Mouse (Mus musculus) kidney, postnatal 0 days (tissue): ENCODE measurements around the gene Amotl2. TPM values are rescaled to one million over a fixed set of nuclear protein-coding genes. Genes with fewer than 3 reads are reported as not detected.
A peak's percentile ranks its signal among the peaks of the same experiment; 100 is the strongest.

Source experiments
- ATAC-seq: fragments of 200-750 bp; cut with Nextera tagmentation; replicated peaks from 2 replicates; pipeline ENCODE4 v1.8.0; 2017; ENCODE audit warnings: low read depth, moderate number of reproducible peaks, moderate TSS enrichment, moderate library complexity; ENCODE audit not compliant: low FRiP score
- DNase-seq: peaks from one replicate; pipeline ENCODE4 v3.0.0-alpha.2; 2016; ENCODE audit warnings: low spot score
- H3K27ac ChIP-seq: fragments of 300-500 bp; sonication (generic); 2 replicates; pipeline ENCODE4 v1.5.1; 2014; ENCODE audit warnings: mild to moderate bottlenecking
- H3K27me3 ChIP-seq: fragments of 300-500 bp; sonication (generic); 2 replicates; pipeline ENCODE4 v1.6.1; 2014; ENCODE audit warnings: low read length, mixed read lengths; ENCODE audit not compliant: insufficient read depth
- H3K36me3 ChIP-seq: fragments of 300-500 bp; sonication (generic); 2 replicates; pipeline ENCODE4 v1.6.1; 2014; ENCODE audit warnings: low read length, mixed read lengths; ENCODE audit not compliant: insufficient read depth
- H3K4me1 ChIP-seq: fragments of 300-500 bp; sonication (generic); replicated peaks from 2 replicates; pipeline ENCODE4 v1.6.1; 2014; ENCODE audit warnings: antibody characterized with exemption, low read length, mixed read lengths; ENCODE audit not compliant: insufficient read depth
- H3K4me2 ChIP-seq: fragments of 300-500 bp; sonication (generic); 2 replicates; pipeline ENCODE4 v1.6.1; 2014; ENCODE audit warnings: mild to moderate bottlenecking, low read length, moderate library complexity, mixed read lengths
- H3K4me3 ChIP-seq: fragments of 300-500 bp; sonication (generic); replicated peaks from 2 replicates; pipeline ENCODE4 v1.5.1; 2014; ENCODE audit warnings: low read depth, low read length
- H3K9ac ChIP-seq: fragments of 300-500 bp; sonication (generic); 2 replicates; pipeline ENCODE4 v1.6.1; 2014; ENCODE audit warnings: low read depth, low read length
- H3K9me3 ChIP-seq: fragments of 300-500 bp; sonication (generic); replicated peaks from 2 replicates; pipeline ENCODE4 v1.6.1; 2016; ENCODE audit warnings: low read length, inconsistent platforms, mixed read lengths
- CTCF ChIP-seq: IDR thresholded peaks from 2 replicates; pipeline ENCODE4 v1.5.1; 2016; ENCODE audit warnings: antibody characterized with exemption, low read depth, mild to moderate bottlenecking, moderate library complexity
- WGBS: fragments of 180-500 bp; shearing (Covaris S2); extraction: QIAGEN DNeasy Blood & Tissue Kit; methylation state at CpG from one replicate; pipeline ENCODE4 v1.1.7; 2014; 5-methylcytosine and 5-hydroxymethylcytosine counted together
- polyA plus RNA-seq: library from polyadenylated mRNA; unstranded; fragments of >200 nt; fragmentation: Nextera tagmentation; extraction: Ambion mirVana; gene quantifications from 2 replicates; pipeline ENCODE4 v1.2.1, GENCODE M21; 2015

The Amotl2 gene
- polyA plus RNA-seq, 1 experiment from 2014 or later, result 44.3 TPM

GRCm38 (mm10) chr9:102717886-102718643 lies 1.6 kb downstream of the Amotl2 start:
- H3K9me3 ChIP-seq, result no peaks in the 10 kb centered on the region
- peak overlapping the region; percentile 96 for H3K4me3 ChIP-seq
- peaks cover 52% of the 10 kb centered on the region for H3K4me1 ChIP-seq
- no peak for TF ChIP-seq CTCF
- ATAC-seq (peak; percentile 55), DNase-seq (peak; percentile 97)
- H3K36me3 ChIP-seq, result peaks cover 29% of the 10 kb centered on the region
- peak overlapping the region; percentile 98 for H3K9ac ChIP-seq
- H3K27me3 ChIP-seq, result no peaks in the 10 kb centered on the region
- 1% methylated on average over 52 of the region's 52 CpGs for WGBS
- H3K4me2 ChIP-seq, result peak overlapping the region; percentile 88
- peak overlapping the region; percentile 99 for H3K27ac ChIP-seq

- Histone ChIP-seq H3K4me1 (peaks cover 58% of the 10 kb centered on the region), H3K27me3 (no peaks in the 10 kb centered on the region), H3K4me2 (peak overlapping the region; percentile 88), H3K27ac (peak overlapping the region; percentile 99), H3K9ac (peak overlapping the region; percentile 98), H3K4me3 (peak overlapping the region; percentile 96), H3K9me3 (no peaks in the 10 kb centered on the region), H3K36me3 (peaks cover 35% of the 10 kb centered on the region)
- WGBS, result under 1% methylated on average over 21 of the region's 21 CpGs
- no peak for TF ChIP-seq CTCF
- ATAC-seq (no peak), DNase-seq (no peak)
Measured at GRCm38 (mm10) chr9:102718676-102719075, 2.2 kb downstream of the Amotl2 start.

- no peak for DNase-seq
- H3K4me2 ChIP-seq, result peak overlapping the region; percentile 88
- WGBS, result 5% methylated on average over 4 of the region's 4 CpGs
Measured at GRCm38 (mm10) chr9:102719085-102719484, 2.6 kb downstream of the Amotl2 start.

GRCm38 (mm10) chr9:102719936-102720566 lies 3.6 kb downstream of the Amotl2 start:
- H3K4me1 ChIP-seq, result peaks cover 63% of the 10 kb centered on the region
- DNase-seq (no peak), ATAC-seq (no peak)
- no peaks in the 10 kb centered on the region for H3K9me3 ChIP-seq
- no peak for TF ChIP-seq CTCF
- 57% methylated on average over 17 of the region's 17 CpGs for whole genome bisulfite sequencing
- no peak overlapping the region for H3K27ac ChIP-seq
- peaks cover 48% of the 10 kb centered on the region for H3K36me3 ChIP-seq
- peak overlapping the region; percentile 96 for H3K4me3 ChIP-seq
- H3K9ac ChIP-seq, result peak overlapping the region; percentile 98
- H3K27me3 ChIP-seq, result no peaks in the 10 kb centered on the region
- H3K4me2 ChIP-seq, result peak overlapping the region; percentile 88

More at GRCm38 (mm10) chr9:102719085-102719484, 2.6 kb downstream of the Amotl2 start:
- Histone ChIP-seq H3K27ac (peak overlapping the region; percentile 99), H3K4me1 (peaks cover 62% of the 10 kb centered on the region), H3K9ac (peak overlapping the region; percentile 98), H3K27me3 (no peaks in the 10 kb centered on the region), H3K36me3 (peaks cover 39% of the 10 kb centered on the region), H3K9me3 (no peaks in the 10 kb centered on the region), H3K4me3 (peak overlapping the region; percentile 96)
- no peak for TF ChIP-seq CTCF
- ATAC-seq, result no peak

- DNase-seq (no peak), ATAC-seq (no peak)
- Histone ChIP-seq H3K36me3 (peaks cover 53% of the 10 kb centered on the region), H3K4me2 (peak overlapping the region; percentile 88), H3K9ac (peak overlapping the region; percentile 98), H3K9me3 (no peaks in the 10 kb centered on the region), H3K27ac (no peak overlapping the region), H3K4me3 (peak overlapping the region; percentile 96), H3K4me1 (peaks cover 65% of the 10 kb centered on the region), H3K27me3 (no peaks in the 10 kb centered on the region)
- WGBS, result 56% methylated on average over 18 of the region's 18 CpGs
- no peak for TF ChIP-seq CTCF
Measured at GRCm38 (mm10) chr9:102720567-102721167, 4.2 kb downstream of the Amotl2 start.

- H3K27me3 ChIP-seq, result no peaks in the 10 kb centered on the region
- H3K27ac ChIP-seq, result peak overlapping the region; percentile 50; the same call in 1 of the 2 replicates
- TF ChIP-seq CTCF, result no peak
- DNase-seq, result no peak
- peak overlapping the region; percentile 88 for H3K4me2 ChIP-seq
- H3K4me1 ChIP-seq, result peaks cover 72% of the 10 kb centered on the region
- WGBS, result 29% methylated on average over 3 of the region's 3 CpGs
- peak overlapping the region; percentile 96 for H3K4me3 ChIP-seq
- ATAC-seq, result no peak
- peaks cover 53% of the 10 kb centered on the region for H3K36me3 ChIP-seq
- no peaks in the 10 kb centered on the region for H3K9me3 ChIP-seq
- H3K9ac ChIP-seq, result peak overlapping the region; percentile 98; the same call in 1 of the 2 replicates
Measured at GRCm38 (mm10) chr9:102721406-102721978, 5.0 kb downstream of the Amotl2 start.
